Mouse (Mus musculus) liver, postnatal 0 days (tissue): ENCODE measurements around the gene Rab27a.

Experiments
- CTCF ChIP-seq: sonication (generic); IDR thresholded peaks from 2 replicates; pipeline ENCODE4 v1.5.1; 2016; ENCODE audit warnings: antibody characterized with exemption, low read depth
- EP300 ChIP-seq: IDR thresholded peaks from 2 replicates; pipeline ENCODE4 v1.6.1; 2016; ENCODE audit warnings: antibody characterized with exemption, low read depth, mild to moderate bottlenecking

DNA sequence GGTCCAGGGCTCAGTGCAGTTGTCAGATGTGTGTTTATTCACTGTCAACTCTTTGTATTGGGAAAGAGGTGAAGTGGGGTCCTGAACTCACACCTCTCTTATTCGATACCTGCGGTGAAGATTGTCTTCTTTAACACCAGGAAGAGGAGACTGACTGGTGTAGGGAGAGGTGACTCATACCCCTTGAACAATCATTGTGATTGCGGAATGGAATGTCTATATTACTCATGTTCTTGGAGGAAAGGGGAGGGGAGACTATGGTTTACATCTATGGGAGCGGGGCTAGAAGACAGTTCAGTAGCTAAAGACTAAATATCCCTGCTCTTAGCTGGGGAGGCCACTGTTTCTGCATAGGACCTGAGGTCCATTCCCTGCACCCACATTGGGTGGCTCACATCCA, 85.9 kb downstream of the Rab27a start:
- TF ChIP-seq CTCF: no peak
- no peak for TF ChIP-seq EP300
